Mouse (Mus musculus) forelimb bud, embryonic 11.5 days (tissue): ENCODE results near the gene Tulp3.

Source experiments
- DNase-seq: peaks from one replicate; pipeline ENCODE4 v3.0.0-alpha.2; 2012; ENCODE audit warnings: low read depth, low spot score

Tulp3 gene

DNA sequence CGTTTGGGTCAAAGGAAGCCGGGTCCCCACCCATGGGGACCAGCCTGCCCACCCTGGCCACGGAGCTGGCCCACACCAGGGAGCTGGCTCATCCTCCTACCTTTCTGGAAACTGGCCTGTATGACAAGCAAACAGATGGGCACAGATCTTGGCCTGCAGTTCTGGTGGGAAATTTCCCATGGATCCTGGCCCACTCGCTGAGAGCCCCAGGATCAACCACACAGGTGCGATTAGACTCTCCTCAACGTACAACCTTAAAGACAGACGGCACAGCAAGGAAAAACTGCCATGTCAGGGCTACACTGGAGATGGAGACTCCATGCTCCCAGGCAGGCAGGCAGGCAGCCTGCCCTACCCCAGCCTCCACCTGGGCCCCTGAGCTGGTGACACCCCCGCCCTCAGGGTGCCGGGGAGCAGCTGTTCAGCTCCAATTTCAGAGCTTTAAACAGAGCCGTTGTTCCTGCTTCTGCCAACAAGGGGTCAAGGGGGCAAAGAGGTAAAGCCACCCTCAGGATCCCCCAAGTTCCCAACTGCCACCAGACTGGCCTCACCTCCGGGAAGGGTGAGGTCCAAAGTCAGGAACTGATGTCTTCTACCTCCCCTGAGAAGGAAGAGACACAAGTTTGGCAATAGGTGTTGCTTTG lies 58.8 kb downstream of the Tulp3 start:
- DNase-seq: no peak

DNA sequence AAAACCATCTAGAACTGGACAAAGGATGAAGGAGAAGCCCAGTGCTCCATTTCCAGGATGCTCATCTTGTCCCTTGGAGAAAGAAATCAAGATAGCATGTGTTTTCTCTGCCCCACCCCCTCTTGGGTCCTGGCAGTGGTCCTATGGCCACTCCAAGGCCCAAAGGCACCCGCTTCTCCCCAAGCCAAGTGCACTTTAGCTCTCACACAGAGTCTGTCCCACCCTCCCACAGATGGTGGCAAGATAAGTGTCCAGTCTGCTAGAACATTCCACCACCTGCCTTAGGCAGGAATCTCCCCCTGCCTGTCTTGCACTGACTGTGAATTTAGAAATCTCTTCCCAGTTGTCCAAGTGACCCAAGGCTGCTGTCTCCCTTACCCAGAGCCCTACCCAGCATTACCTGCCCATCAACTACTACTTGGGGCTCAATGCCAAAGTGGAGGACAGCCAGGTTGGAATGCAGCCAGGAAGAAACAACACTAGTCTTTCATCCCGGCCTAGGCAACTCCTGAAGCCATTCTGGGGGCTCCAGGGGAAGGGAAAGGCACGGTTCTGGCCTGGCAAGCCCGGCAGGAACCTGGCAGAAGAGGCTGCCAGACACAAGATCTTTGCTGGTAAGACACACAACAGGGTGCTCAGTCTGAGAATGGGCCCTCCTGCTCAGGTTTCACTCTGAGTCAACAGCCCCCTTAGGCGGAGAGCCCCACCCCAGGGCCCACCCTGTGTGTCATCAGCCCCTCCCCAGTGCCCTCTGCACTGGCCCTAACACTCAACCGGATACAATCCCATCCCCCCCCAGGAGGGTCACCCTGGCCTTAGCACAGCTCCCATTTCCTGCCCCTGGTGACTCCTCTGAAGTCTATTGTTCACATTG lies 59.5 kb downstream of the Tulp3 start:
- DNase-seq: no peak

- DNase-seq: no peak
Measured at GRCm38 (mm10) chr6:128291284-128291683, 64.4 kb downstream of the Tulp3 start.

DNA sequence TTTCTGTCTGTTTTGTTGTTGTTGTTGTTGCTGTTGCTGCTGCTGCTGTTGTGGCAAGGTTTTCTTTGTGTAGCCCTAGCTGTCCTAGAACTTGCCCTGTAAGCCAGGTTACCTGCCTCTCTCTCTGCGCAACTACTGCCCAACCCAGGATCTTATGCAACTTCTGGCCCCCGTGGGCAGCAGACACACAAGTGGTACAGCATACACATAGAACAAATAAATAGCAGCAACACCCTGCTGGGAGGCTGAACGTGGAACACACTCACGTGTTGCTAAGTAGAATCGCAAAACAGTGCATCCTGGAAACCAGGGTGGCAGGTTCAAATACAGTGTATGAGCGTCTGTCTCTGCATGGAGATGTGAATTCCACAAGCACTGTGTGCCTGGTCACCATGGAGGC lies 67.0 kb downstream of the Tulp3 start:
- no peak for DNase-seq

GRCm38 (mm10) chr6:128285792-128286430 lies 69.7 kb downstream of the Tulp3 start:
- peak; percentile 65 for DNase-seq

DNA sequence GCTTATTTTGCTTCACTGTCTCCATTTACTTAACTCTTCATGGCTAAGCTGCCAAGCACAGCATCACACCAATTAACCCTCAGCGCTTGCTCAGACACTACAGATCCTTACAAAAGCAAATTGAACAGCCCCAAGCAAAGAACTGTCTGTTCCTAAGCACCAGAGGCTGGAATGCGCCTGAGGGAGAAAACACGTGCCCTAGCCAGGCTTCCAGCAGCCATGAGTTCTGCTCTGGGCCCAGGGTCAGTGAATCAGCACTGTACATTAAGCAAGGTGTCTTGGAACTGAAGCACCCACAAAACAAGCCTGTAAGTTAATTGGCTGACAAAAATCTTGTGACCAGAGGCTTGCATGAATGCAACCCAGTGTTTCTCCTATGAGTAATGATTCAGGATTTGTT lies 73.5 kb downstream of the Tulp3 start:
- no peak for DNase-seq

DNA sequence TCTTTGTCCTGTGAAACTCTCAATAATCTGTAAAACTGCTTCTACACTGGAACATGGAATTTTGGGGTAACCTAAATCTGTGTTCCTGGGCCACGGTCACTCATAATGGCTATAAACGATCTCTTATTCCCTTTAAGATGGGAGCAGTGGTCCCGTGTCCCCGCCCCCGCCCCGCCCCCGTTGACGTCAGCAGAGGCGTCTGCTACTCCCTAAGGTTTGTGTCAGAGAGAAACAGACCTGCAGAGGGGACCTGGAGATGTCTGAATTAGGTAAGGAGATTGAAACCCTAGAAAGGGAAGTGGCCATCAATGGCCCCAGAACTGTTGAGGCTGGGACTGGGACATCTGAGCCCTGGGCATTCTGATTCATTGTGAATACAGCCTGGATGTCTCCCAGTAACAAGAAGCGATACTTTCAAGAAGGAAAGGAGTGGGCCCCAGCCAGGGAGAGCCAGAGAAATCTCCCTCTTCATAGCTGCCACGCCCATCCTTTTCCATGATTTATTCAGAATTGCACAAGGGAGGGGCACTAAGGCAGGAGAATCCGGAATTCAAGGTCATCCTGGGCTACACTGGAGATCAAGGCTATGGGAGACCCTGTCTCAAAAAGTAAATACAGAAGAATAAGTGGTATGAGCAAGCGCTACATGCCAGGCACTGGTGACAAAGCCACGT lies 75.0 kb downstream of the Tulp3 start:
- DNase-seq: no peak

- DNase-seq: no peak
Measured at GRCm38 (mm10) chr6:128279608-128280007, 76.0 kb downstream of the Tulp3 start.

GRCm38 (mm10) chr6:128279099-128279498 lies 76.6 kb downstream of the Tulp3 start:
- DNase-seq: no peak

GRCm38 (mm10) chr6:128277132-128278085 lies 78.2 kb downstream of the Tulp3 start:
- no peak for DNase-seq

- DNase-seq: no peak
Measured at GRCm38 (mm10) chr6:128276349-128276748, 79.3 kb downstream of the Tulp3 start.

DNA sequence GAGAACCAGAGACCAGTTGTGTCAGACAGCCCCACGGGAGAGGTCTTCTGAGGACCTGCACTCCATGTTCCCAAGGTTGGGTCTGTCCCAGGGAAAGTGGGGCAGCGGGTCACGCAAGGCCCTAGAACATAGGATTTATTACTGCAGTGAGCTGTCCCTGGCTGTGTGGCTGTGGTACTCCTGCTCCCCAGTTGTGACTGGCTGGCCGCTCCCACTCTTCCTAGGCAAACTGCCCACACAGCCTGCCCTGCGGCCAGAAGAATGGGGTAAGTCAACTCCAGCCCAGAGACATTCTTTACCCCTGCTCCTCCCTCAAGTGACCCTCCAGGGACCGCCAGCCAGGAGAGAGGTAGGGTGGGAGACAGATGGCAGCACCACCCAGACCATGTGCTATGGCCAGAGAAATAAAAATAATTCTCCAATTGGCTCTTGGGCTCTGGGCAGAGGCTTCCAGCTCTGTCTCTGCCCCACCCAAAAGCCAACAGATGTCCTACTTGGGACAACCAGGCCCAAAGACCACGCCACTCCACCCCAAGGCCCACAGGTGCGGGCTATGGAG lies 80.1 kb downstream of the Tulp3 start:
- no peak for DNase-seq

GRCm38 (mm10) chr6:128273507-128273906 lies 82.1 kb downstream of the Tulp3 start:
- no peak for DNase-seq

GRCm38 (mm10) chr6:128272754-128273153 lies 82.9 kb downstream of the Tulp3 start:
- no peak for DNase-seq
